Mouse (Mus musculus) gastrocnemius, adult 2 months (tissue): ENCODE data around the gene Zcchc4. TPM values are rescaled to one million over a fixed set of nuclear protein-coding genes. Genes with fewer than 3 reads are reported as not detected.
A peak's percentile ranks its signal among the peaks of the same experiment; 100 is the strongest.

Experiments
- DNase-seq: peaks from one replicate; pipeline ENCODE4 v3.0.0; 2022
- H3K27ac ChIP-seq: fragments of 200-600 bp; 2 replicates; pipeline ENCODE4 v1.8.1; 2022; ENCODE audit warnings: mild to moderate bottlenecking
- H3K4me3 ChIP-seq: fragments of 200-600 bp; 2 replicates; pipeline ENCODE4 v1.8.1; 2022; ENCODE audit warnings: mild to moderate bottlenecking, moderate library complexity
- CTCF ChIP-seq: fragments of 200-600 bp; IDR thresholded peaks from 2 replicates; pipeline ENCODE4 v1.8.1; 2022; ENCODE audit warnings: antibody characterized with exemption, mild to moderate bottlenecking, moderate library complexity
- intact Hi-C: fragments of 180-260 bp; cut with DNase I; formaldehyde crosslinking; loops from one replicate; pipeline ENCODE4 v1.15.1; 2025
- long read RNA-seq, 2 experiments: library from polyadenylated mRNA; stranded (forward); transcript quantifications; one replicate each; pipeline ENCODE4 v2.0.0; 2021
- total RNA-seq, 2 experiments: library from RNA; stranded (reverse); gene quantifications; 2 replicates each; pipeline ENCODE4 v1.2.3; 2021

Zcchc4 gene
- total RNA-seq, result 1 to 10 TPM; 4.2 to 4.7 TPM
- long read RNA-seq, experiment 1, transcript Zcchc4-203 (13 exons, 2,485 nt), result major isoform, 6 of 7 reads
- long read RNA-seq, experiment 1, partial matches to known transcripts, result 0 of 7 reads
- long read RNA-seq, experiment 1, other reads (novel, unspliced or antisense), result 1 of 7 reads
- long read RNA-seq, experiment 2, full-length matches to known transcripts, result 3 of 6 reads
- long read RNA-seq, experiment 2, partial matches to known transcripts, result 0 of 6 reads
- long read RNA-seq, experiment 2, other reads (novel, unspliced or antisense), result 3 of 6 reads

GRCm38 (mm10) chr5:52775237-52775636 is at the start of gene Zcchc4:
Zcchc4 (plus strand) TSS chr5:52775409.
- TF ChIP-seq CTCF, result no peak
- no peak for DNase-seq
- intact Hi-C loops, result no loop called here
- no peak within 1 kb of the TSS for H3K4me3 ChIP-seq
- no peak within 1 kb of the TSS for H3K27ac ChIP-seq

DNA sequence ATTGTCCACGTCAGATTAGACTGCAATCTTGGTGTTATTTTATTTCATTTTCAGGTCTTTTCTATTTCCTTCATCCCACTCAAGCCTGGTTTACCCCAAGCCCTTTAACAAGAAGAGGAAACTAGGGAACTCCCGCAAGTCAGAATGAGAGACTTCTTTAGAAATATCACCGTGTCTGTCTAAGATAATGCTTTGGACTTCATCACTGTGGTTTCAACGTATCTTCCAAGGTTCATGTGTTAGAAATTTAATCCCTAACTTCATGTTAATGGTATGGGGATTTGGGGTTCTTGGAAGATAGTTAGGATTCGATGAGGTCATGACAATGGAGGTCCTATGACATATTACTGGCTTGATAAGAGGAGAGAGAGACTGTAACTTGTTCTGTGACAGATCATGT is 47.5 kb upstream of the Zcchc4 start:
- TF ChIP-seq CTCF, result no peak
- no peak for DNase-seq
- H3K27ac ChIP-seq, result no peak overlapping the region
- intact Hi-C loops, result no loop called here
- no peak overlapping the region for H3K4me3 ChIP-seq

DNA sequence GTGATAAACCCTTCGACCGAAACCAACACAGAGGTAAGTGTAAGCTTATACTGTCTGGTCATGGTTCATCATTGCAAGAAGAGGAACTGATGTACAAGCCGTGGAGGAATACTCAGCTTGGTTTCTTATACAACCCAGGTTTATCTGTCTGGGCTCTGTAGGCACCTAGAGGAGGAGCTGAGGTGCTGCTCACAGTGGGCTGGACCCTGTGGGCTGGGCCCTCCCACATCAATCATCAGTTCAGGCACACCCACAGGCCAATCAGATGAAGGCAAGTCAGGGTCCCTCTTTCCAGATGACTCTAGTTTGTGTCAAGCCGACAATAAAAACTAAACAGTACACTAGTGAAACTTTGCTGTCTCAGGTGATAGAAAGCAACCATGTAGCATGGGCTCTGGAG is 42.4 kb upstream of the Zcchc4 start:
- no peak for DNase-seq
- Histone ChIP-seq H3K4me3 (no peak overlapping the region), H3K27ac (no peak overlapping the region)
- intact Hi-C loops, result no loop called here
- no peak for TF ChIP-seq CTCF

DNA sequence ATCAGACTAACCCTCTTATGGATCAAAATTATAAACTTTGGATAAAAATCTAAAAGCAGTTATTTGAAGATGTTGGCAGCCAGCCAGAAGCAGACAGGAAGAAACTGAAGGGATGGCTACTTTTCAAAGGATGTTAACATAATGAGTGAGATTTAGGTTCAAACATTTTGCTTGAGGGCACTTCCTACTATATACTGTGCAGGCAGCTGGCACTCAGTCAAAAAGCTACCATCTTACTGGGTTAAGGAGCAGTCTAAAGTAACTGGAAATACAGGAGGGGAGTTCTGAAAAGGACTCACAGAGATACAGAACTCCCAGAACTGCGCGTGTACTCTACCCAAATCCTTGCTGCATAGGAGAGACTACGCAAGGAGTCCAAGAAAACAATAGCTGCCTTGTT is 39.2 kb upstream of the Zcchc4 start:
- DNase-seq, result no peak
- intact Hi-C loops, result no loop called here
- no peak overlapping the region for H3K4me3 ChIP-seq
- no peak overlapping the region for H3K27ac ChIP-seq
- TF ChIP-seq CTCF, result no peak

DNA sequence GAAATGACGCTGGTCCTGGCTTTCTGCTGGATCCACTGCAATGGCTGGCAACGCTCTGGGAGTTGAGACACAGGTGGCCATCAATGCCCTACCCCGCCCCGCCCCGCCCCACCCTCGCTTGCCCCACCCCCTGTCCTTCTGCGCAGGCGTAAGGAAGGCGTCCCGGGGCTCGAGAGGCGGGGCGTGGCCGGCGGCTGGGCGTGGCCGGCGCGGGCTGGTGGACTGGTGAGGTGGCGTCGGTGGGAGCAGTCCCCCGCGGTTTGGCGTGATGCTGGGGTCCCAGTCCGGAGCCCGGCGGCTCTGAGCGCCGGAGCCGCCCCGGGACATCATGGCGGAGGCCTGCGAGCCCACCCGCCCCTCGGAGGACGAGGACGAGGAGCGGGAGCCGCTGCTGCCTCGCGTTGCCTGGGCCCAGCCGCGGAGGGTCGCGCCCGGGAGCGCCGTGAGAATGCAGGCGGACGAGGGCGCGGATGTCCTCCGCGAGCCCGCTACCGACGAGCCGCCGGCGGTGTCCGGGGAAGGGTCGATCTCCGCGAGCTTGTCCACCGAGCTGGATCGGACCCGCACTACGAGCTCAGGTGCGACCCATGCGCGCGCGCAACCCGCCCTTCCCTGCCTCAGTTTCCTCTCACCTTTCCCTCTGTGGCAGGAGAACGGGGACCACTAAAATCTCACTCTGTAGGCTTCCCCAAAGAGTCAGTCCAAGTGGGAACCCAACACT is 33.7 kb upstream of the Zcchc4 start, which contains the start of gene Pi4k2b:
Pi4k2b (plus strand) TSS at position 184 of the 721 bp plus-strand sequence.
- Histone ChIP-seq H3K27ac (peak within 1 kb of the TSS; percentile 84), H3K4me3 (peak within 1 kb of the TSS; percentile 97)
- intact Hi-C loops, result loop anchor here (5.0 kb wide), 1 partner anchor 74 kb away; the partner anchor contains the start of gene Sepsecs
- TF ChIP-seq CTCF, result no peak
- DNase-seq, result peak; percentile 91

- peak; percentile 35 for DNase-seq
- peak; percentile 44 for TF ChIP-seq CTCF
- H3K4me3 ChIP-seq, result peak overlapping the region; percentile 97
- intact Hi-C loops, result loop anchor here (5.0 kb wide), 1 partner anchor 75 kb away; the partner anchor contains the start of gene Sepsecs
- peak overlapping the region; percentile 84 for H3K27ac ChIP-seq
Measured at GRCm38 (mm10) chr5:52742112-52742813, 32.9 kb upstream of the Zcchc4 start.

- no peak for DNase-seq
- Histone ChIP-seq H3K4me3 (peak overlapping the region; percentile 97), H3K27ac (no peak overlapping the region)
- TF ChIP-seq CTCF, result no peak
- intact Hi-C loops, result loop anchor here (5.0 kb wide), 1 partner anchor 76 kb away; the partner anchor contains the start of gene Sepsecs
Measured at GRCm38 (mm10) chr5:52743231-52743630, 32.0 kb upstream of the Zcchc4 start.

DNA sequence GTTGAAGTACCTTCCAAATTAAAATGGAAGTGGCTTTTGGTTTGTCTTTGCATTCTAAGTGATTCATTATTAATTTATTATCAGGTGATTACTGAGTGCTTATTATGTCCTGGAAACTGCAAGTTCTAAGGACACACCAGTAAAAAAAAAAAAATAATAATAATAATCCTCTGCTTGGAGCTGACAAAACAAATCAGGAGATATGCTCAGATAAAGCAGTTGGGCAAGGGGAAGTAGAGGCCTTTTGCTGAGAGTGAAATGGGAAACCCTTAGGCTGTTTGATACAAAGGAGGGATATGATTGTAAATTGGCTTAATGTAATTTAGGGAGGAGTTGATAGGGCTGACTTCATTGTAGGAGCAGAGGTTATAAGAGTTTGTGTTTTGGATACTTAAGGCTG is 28.3 kb upstream of the Zcchc4 start:
- no peak for DNase-seq
- intact Hi-C loops, result no loop called here
- Histone ChIP-seq H3K4me3 (no peak overlapping the region), H3K27ac (no peak overlapping the region)
- TF ChIP-seq CTCF, result no peak

- Histone ChIP-seq H3K27ac (no peak overlapping the region), H3K4me3 (no peak overlapping the region)
- no peak for DNase-seq
- intact Hi-C loops, result no loop called here
- TF ChIP-seq CTCF, result no peak
Measured at GRCm38 (mm10) chr5:52748732-52749131, 26.5 kb upstream of the Zcchc4 start.

GRCm38 (mm10) chr5:52753146-52753545 is 22.1 kb upstream of the Zcchc4 start:
- intact Hi-C loops, result no loop called here
- Histone ChIP-seq H3K27ac (no peak overlapping the region), H3K4me3 (no peak overlapping the region)
- no peak for DNase-seq
- no peak for TF ChIP-seq CTCF

- intact Hi-C loops, result no loop called here
- Histone ChIP-seq H3K27ac (no peak overlapping the region), H3K4me3 (no peak overlapping the region)
- no peak for DNase-seq
- no peak for TF ChIP-seq CTCF
Measured at GRCm38 (mm10) chr5:52754196-52754595, 21.0 kb upstream of the Zcchc4 start.

GRCm38 (mm10) chr5:52755337-52755736 is 19.9 kb upstream of the Zcchc4 start:
- TF ChIP-seq CTCF, result no peak
- DNase-seq, result no peak
- intact Hi-C loops, result no loop called here
- Histone ChIP-seq H3K4me3 (no peak overlapping the region), H3K27ac (no peak overlapping the region)

- no peak overlapping the region for H3K27ac ChIP-seq
- intact Hi-C loops, result no loop called here
- no peak for TF ChIP-seq CTCF
- H3K4me3 ChIP-seq, result no peak overlapping the region
- no peak for DNase-seq
Measured at GRCm38 (mm10) chr5:52755989-52756388, 19.2 kb upstream of the Zcchc4 start.
